Mouse (Mus musculus): ENCODE results near the gene Hdac4. TPM values are rescaled to one million over a fixed set of nuclear protein-coding genes. Genes with fewer than 3 reads are reported as not detected.

Hdac4 gene
- total RNA-seq, 2 experiments from 2014 or later = 78.6 to 81.6 TPM

DNA sequence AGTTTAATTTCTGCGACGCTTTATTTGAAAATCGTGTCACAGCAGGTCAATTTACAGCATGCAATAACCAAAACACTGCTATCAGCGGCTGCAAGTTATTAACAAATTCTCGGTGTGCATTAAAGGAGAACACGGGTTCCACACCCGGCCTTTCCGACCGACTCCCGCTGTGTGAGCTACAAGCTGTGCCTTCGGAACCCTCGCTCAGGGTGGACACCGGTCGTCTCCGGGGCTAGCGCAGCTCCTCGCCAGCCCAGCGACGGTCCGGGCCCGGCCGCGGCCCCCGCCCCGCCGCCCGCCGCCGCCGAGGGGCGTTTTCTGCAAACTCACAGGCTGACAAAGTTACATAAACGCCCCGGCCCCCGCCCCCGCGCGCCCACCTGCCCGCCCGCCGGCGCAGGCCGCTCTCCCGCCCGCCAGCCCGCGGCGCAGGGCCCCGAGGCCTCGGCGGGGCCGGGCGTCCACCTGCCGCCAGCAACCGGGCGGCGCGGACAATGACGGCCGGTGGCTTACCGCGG, 16.0 kb downstream of the Hdac4 start:
- intact Hi-C loops (cut with DNase I) = loop anchor here (5.0 to 10.0 kb wide), 3 partner anchors 175 to 273 kb away; no protein-coding TSS in a partner anchor
- peak; percentile 49 for DNase-seq

DNA sequence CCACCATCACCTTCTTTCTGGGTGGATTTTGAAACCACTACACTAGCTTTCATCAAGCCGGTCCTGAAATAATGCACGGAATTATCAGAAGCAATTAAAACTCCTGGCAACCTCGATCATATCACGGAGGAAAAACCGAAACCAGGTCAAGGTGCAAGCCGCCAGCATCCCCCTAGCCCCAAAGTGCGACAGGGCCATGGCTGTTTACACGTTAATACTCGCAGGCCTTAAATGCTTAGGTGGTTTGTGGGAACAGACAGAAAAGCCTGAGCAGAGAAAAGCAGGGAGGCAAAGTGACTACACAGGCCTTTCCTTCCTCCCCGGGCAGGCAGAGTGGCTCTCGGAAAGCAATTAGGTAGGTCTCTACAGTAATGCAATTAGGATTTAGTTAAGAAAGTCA, 16.4 kb downstream of the Hdac4 start:
- no peak for DNase-seq
- intact Hi-C loops (cut with DNase I) = loop anchor here (5.0 to 10.0 kb wide), 2 partner anchors 174 to 273 kb away; no protein-coding TSS in a partner anchor

DNA sequence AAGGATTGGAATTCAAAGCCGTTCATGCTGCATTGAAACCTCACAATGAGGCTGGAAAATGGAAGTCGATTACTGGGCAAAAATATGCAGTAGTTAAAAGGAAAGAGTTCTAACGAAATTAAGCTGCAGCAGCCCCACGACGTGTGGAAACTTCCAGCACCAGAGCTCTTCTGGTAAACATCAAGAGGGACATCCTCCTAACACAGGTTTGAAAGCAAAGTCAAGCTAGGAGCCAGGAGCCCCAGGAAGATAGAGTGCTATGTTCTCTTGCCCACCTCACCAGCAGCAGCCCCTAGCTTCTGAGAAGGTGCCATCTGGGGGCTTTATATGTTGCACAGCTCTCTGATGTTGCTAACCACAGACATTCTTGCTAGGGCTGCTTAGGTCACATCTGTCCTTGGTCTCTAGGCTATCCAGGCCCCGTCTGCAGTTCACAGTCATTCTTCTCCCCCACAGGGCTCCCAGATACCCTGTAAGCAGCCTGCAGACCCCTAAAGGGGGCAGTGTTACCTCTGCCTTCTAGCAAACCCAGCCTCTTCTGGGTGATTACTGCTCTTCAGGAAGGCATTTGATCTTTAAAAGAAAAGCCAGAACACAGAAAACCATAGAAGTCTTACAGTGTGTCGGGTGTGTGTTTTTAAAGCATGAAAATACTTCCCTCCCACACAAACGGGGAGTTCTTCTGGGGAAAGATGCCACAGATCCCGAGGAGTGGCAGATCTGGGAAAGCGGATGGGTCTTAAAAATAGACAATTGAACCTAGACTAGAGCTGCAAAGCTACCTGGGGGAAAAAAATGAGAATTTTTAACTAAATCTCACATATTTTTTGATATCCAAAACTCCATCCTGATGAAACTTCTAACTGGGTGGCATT, 17.2 kb downstream of the Hdac4 start:
- intact Hi-C loops (cut with DNase I) = loop anchor here (5.0 to 10.0 kb wide), 2 partner anchors 173 to 274 kb away; no protein-coding TSS in a partner anchor
- DNase-seq = peak; percentile 59

DNA sequence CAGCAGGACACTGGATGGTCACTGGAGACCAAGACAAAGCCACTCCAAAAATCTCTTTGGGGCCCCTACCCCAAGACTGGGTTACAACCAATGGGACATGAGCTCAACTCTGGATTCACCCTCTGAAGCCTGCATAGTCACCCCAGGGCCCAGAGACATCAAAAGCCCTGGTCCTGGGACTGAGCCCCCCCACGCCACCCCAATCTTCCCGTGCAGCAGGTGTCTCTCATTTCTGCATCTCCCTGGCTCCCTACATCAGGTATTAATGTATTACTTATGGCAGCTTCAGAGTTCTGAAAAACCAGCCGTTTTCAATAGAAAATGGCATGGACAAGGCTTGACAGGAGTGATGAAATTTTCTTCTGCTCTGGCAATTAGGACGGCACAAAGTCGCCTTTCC, 17.9 kb downstream of the Hdac4 start:
- intact Hi-C loops (cut with DNase I) = loop anchor here (5.0 to 10.0 kb wide), 2 partner anchors 173 to 275 kb away; no protein-coding TSS in a partner anchor
- no peak for DNase-seq

DNA sequence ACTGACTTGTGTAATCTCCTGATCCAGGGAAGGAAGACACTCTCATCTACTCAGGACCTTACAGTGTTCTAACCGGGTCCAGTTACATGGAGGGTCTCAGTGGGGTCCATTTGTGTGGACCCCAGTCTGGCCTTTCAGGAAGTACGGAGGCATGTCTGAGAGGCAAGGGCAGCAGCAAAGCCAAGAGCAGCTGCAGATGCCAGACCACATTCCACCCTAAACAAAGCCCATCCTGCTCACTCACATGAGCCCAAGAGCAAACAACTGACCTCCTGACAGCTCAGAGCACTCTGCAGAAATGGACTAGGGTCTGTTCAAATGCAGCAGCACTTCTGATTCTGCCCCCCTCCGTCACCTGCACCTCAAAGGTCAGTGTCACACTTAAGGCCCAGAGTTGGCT, 18.3 kb downstream of the Hdac4 start:
- DNase-seq = no peak
- intact Hi-C loops (cut with DNase I) = loop anchor here (5.0 to 10.0 kb wide), 2 partner anchors 172 to 275 kb away; no protein-coding TSS in a partner anchor

DNA sequence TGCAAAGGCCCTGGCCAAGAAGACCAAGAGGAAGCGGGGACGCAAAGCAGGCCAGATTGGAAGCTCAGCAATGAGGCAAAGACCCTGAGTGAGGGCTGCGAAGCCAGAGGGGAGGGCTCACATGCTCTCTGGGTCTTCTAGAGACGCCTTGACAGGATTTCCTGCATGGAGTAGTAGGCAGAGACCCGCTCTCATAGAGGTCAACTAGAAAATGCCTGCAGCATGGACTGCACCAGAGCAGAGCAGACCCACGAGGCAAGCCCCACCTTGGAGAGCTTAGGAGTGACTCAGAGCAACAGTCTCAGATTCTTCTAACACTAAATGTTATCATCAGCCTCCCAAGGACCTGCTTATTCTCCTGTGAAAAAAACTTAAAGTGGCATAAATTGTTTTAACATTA, 20.2 kb downstream of the Hdac4 start:
- DNase-seq = no peak
- intact Hi-C loops (cut with DNase I) = loop anchor here (5.0 to 10.0 kb wide), 2 partner anchors 170 to 277 kb away; no protein-coding TSS in a partner anchor

DNA sequence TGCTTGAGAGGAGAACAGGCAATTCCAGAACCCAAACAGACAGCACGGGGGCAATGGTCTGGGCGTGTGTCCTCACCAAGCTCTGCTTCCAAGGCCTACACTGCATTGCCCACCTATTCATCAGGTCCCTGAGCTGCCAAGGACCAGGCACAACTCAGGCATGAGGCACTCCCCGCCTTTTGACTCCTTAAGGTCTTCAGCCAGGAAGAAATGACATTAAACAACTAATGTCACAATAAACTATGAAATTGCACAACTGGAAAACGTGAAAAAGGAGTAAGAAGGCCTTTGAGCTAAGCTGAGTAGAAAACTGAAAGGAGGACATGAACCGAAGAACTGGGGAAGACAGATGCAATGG, 20.6 kb downstream of the Hdac4 start:
- DNase-seq = no peak
- intact Hi-C loops (cut with DNase I) = loop anchor here (5.0 to 10.0 kb wide), 2 partner anchors 170 to 277 kb away; no protein-coding TSS in a partner anchor

DNA sequence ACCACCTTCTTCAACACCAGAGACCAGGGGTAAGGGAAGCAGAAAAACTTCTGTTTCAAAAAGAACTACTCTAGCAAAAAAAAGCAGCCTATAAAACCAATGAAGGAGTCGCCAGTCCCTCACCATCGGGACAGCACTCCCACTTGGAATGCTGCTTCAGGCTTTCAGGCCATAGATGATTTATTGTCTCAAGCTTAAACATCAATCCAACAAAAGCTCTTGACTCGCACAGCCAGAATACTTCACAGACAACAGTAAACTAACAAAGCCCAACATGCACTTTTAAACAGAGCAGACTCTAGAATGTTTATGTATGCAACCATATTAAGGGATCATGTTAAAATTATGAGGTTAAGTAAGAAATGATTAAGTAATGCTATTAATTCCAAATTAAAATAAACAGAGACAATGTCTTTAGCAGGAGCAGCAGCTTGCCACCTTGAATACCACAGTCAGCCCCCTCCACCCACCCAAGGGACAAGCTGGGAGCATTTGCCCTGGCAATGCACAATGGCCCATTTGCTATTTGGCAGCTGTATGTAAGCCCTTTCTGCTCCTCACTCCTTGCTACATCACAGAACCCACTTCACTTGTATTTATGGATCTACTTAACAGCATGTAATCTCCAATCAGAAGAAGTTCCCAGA, 21.1 kb downstream of the Hdac4 start:
- intact Hi-C loops (cut with DNase I) = loop anchor here (10.0 kb wide), 1 partner anchor 170 kb away; no protein-coding TSS in a partner anchor
- no peak for DNase-seq

DNA sequence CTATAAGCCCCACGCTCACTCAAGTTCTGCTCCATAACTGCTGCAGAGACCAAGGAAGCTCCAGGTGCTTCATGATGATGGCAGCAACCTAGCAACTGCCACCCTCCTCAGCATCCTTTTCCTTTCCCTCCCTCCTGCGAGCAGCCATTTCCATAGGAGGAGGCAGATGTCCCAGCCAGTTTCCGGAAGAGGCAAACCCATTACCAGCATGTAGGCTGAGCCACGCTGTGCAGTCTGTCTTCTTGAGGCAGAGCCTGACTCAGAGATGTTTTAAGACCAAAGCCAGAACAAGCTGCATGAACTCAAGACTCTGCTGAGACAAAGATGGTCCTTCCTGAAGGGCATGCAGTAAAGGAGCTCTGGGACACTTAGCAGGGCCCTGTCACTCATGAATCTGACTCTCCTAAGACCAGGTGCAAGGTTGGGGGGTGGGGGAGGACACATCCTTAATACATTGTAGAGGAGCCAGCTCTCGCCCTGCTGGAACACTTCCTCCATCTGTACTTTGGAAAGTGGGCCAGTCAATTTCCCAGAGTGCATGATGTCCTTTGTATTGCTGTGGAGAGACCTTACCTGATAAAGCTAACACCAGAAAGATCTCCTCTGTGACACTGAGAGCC, 24.8 kb downstream of the Hdac4 start:
- intact Hi-C loops (cut with DNase I) = loop anchor here (10.0 kb wide), 1 partner anchor 166 kb away; no protein-coding TSS in a partner anchor
- DNase-seq = peak; percentile 50

DNA sequence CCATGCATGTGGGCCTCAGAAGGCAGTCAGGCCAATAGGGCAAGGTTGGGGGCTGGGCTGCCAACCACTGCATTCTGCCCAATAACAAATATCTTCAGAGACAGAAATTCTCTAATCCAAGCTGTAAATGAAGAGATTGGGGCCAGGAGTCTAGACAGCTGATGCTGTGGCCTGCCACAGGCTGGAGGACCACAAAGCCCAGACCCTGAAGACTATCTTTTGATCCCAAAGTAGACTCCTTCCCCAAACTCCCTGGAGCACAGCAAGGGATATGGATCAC, 25.8 kb downstream of the Hdac4 start:
- DNase-seq = no peak
- intact Hi-C loops (cut with DNase I) = loop anchor here (10.0 kb wide), 1 partner anchor 165 kb away; no protein-coding TSS in a partner anchor

DNA sequence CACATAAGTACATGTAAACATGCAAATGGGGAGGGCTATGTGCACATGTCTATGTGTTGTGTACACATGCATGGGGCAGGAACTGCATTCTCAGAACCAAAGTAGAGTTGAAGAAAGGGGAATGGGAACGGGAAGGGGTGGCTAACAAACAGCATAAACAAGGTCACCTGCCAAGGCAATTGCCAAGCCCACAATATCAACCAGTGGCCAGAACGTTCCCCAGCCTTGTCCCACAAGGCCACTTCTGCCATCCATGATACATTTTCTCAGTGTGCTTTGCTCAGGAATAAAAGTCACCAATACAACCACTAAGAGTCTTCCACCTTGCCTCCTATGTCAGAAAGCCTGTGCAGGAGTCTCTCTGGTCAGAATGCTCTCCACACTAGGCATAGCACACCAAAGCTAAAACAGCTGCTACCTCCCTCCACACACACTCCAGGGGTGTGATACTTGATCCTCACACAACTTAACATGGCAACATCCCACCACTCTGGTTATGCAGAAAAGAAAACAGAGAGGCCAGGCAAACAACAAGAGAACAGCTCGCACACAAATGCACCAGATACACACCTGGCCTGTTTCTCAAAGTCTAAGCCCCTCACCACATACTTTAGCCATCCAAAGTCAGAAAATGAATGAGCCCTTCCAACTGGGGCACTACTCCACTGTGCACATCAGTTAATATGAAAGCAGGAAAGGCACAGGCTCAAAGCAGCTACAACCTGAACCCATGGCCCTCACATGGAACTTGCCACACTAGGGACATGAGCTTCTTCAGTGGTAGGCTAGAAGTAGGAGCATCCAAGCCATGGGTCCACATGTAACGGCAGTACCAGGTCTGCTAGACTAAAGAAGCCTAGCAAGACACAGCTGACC, 26.4 kb downstream of the Hdac4 start:
- intact Hi-C loops (cut with DNase I) = no loop called here

DNA sequence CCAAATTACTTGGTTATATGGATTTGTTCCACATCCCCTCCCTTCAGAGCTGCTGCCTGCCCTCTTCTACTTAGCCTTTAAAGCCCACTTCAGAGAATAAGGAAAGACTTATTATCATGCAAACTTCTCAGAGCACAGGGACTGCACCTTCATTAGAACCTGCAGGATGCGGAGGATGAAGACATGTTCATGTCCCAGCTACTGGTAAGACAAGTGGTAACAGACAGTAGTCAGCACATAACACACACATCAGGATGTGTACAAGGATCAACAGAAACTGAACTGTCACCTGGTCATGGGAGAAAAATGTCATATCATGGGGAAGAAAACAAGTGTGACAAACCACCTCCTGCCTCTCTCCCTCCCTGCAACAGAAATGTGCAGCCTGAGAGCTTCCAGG, 31.6 kb downstream of the Hdac4 start:
- intact Hi-C loops (cut with DNase I) = no loop called here

More for the DNA sequence above, 26.4 kb downstream of the Hdac4 start:
- no peak for DNase-seq

DNA sequence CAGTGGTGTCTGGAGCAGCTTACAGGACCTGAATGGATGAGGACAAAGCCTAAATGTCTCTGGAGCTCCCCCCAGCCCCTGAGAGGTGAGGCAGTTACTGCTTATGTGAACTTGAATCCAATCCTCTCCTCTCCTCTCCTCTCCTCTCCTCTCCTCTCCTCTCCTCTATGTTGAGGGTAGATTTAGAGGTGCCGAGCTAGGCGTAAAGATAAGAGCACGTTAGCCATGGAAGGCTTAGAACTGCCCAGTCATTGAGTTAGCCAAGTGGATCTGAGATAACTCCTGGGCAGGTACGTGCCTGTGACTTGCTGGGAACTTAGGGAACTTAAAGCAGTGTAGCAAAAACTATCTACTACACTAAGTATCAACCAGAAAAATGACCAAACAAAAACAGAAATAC, 35.7 kb downstream of the Hdac4 start:
- intact Hi-C loops (cut with DNase I) = no loop called here
- no peak for DNase-seq

More for the DNA sequence above, 31.6 kb downstream of the Hdac4 start:
- DNase-seq = no peak

DNA sequence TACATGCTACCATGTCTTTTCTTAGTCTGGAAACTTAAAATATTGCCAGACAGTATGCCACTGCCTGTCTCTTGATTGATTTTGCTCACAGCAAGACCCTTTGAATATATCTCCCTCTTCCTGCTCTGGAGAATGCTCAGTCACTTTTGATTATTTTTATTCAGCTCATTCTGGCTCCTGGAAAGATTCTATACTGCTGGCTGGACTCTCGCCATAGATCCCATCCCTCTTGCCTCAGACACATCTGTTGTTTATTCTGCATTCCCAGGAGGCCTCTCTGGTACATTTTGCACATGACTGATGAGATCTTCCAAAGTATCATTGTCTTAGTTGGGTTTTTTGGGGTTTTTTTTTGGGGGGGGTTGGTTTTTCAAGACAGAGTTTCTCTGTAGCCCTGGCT, 45.3 kb downstream of the Hdac4 start:
- DNase-seq = no peak

DNA sequence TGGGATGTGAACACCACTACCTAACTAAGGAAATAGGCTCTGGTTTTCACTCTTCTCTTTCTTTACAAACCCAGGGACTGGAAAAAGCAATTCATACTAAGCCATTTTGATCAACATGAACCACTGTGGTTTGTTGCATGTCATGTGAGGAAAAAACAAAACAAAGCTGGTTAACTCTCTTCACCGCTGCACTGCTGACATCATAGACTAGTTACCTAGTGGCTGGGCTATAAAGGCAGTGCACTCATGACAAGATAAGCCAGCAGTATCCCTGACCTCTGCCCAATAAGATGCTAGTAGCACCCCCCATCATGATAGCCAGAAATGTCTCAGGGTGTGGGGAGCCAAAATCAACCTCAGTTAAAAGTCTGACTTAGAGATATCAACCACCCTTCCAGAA, 47.0 kb downstream of the Hdac4 start:
- intact Hi-C loops (cut with DNase I) = no loop called here
- no peak for DNase-seq

More for the DNA sequence above, 45.3 kb downstream of the Hdac4 start:
- intact Hi-C loops (cut with DNase I) = no loop called here

DNA sequence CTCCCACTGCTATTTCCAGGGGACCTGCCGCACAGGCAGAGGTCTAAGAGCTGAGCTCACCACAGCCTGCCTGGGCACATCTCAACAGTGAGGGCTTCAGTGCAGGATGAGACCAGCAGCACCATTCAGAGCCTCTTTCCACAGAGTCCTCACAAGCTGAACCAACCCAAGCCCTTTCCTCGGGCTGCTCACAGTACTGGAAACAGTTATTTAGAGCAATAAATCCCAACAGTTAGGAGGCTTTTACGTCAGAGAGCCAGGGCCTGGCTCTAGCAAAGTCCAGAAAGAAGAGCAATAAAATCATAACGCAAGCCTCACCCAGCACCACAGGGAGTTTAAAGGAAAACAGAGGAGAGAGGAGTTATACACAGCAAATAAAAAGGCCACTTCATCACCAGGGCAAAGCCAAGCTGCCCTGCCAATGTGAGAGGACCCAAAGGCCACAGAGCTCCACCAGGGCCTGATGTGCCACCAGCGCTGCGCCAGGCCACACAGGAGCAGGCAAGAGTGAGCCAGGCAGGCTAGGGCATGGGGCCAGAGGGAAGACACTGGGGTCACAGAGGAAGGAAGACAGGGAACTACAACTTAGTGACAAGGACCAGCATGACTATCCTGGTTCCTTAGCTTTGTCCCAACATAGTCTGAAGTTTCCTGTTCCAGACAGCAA, 50.5 kb downstream of the Hdac4 start:
- intact Hi-C loops (cut with DNase I) = no loop called here
- DNase-seq = peak; percentile 31

DNA sequence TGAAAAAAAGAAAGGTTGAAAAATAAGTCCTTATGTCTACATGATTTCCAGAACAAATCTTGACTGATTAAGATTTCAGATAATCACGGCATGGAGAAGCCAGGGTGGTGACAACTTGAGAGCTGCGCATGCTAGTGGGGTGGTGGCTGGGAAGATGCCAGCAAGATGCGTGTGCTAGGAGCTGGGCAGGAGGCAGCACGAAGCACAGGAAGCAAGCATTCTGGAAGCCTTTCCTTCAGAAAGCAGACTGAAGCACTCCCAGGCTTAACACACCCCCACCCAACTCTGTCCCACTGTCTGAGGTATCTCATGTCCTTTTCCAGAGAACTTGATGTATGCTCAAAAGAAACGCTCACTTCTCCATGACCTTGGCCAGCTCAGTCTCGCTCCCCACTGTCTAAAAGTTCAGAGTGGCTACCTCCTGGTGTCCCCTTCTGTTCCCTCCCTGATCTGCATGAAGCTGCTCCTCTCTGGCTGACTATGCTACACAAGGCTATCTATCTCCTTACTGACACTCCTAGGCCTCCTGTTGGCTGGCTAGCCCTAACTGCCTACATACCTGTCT, 52.1 kb downstream of the Hdac4 start:
- intact Hi-C loops (cut with DNase I) = no loop called here

DNA sequence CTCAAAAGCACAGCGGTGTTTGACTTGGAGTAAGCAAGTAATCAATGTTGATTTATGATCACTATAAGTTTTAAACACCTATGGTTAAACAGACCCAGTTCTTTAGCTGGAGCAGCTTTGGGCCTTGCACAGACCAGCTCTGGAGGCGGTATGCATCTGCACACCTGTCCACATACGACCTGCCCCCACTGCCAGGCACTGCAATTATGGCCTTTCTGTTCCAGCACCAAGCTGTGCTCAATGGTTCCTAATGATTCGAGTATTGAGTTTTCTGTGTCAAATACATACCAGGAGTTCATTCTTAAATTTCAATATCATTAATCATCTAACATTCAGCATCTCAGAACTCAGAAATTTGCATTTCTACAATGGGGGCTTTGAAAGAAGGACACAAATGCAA, 52.7 kb downstream of the Hdac4 start:
- intact Hi-C loops (cut with DNase I) = no loop called here
- DNase-seq = no peak

More for the DNA sequence above, 52.1 kb downstream of the Hdac4 start:
- DNase-seq = no peak

DNA sequence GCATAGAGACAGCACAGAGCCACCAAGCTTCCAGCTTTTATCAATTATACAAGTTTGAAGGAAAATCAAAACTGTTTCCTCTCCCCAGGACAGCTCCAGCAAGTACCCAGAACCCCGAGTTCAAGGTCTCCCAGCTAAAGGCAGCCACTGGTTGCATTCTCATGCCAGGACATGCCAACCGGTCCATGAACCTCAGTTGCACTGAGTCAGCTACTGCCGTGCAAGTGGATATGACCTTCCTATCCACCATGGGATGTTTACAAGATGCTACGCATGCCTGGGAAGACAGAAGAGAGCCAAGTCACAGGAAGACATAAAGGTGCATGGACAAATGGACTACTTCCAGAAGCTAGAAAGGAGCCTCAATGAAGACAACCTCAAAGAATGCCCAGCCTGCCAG, 56.5 kb downstream of the Hdac4 start:
- no peak for DNase-seq
- intact Hi-C loops (cut with DNase I) = no loop called here
